Mouse (Mus musculus) neural tube, embryonic 11.5 days (tissue): ENCODE data around the gene Prl8a8. TPM values are rescaled to one million over a fixed set of nuclear protein-coding genes. Genes with fewer than 3 reads are reported as not detected.

Experiments
- ATAC-seq: fragments of 200-750 bp; cut with Nextera tagmentation; 2 replicates; pipeline ENCODE4 v1.8.0; 2017; ENCODE audit warnings: moderate number of reproducible peaks, mild to moderate bottlenecking, moderate TSS enrichment, moderate library complexity; ENCODE audit not compliant: insufficient read depth, low FRiP score, low TSS enrichment
- DNase-seq: peaks from one replicate; pipeline ENCODE4 v3.0.0-alpha.2; 2015; ENCODE audit warnings: low spot score
- H3K27ac ChIP-seq: fragments of 300-500 bp; sonication (generic); 2 replicates; pipeline ENCODE4 v1.5.1; 2014; ENCODE audit warnings: low read depth, mild to moderate bottlenecking, low read length
- H3K27me3 ChIP-seq: fragments of 300-500 bp; sonication (generic); 2 replicates; pipeline ENCODE4 v1.6.1; 2014; ENCODE audit warnings: mild to moderate bottlenecking, low read length, mixed read lengths; ENCODE audit not compliant: control insufficient read depth, insufficient read depth
- H3K36me3 ChIP-seq: fragments of 300-500 bp; sonication (generic); 2 replicates; pipeline ENCODE4 v1.6.1; 2014; ENCODE audit warnings: mild to moderate bottlenecking, low read length, moderate library complexity, mixed read lengths; ENCODE audit not compliant: control insufficient read depth, insufficient read depth
- H3K4me1 ChIP-seq: fragments of 300-500 bp; sonication (generic); 2 replicates; pipeline ENCODE4 v1.6.1; 2014; ENCODE audit warnings: low read length, mixed read lengths; ENCODE audit not compliant: control insufficient read depth, insufficient read depth
- H3K4me2 ChIP-seq: fragments of 300-500 bp; sonication (generic); 2 replicates; pipeline ENCODE4 v1.6.1; 2014; ENCODE audit warnings: low read depth, mild to moderate bottlenecking, moderate library complexity
- H3K4me3 ChIP-seq: fragments of 300-500 bp; sonication (generic); 2 replicates; pipeline ENCODE4 v1.5.1; 2014; ENCODE audit warnings: low read depth, low read length
- H3K9ac ChIP-seq: fragments of 300-500 bp; sonication (generic); 2 replicates; pipeline ENCODE4 v1.6.1; 2014; ENCODE audit warnings: mild to moderate bottlenecking, low read length
- H3K9me3 ChIP-seq: fragments of 300-500 bp; sonication (generic); 2 replicates; pipeline ENCODE4 v1.6.1; 2016; ENCODE audit warnings: low read length; ENCODE audit not compliant: control insufficient read depth
- WGBS: fragments of 180-500 bp; shearing (Covaris S2); extraction: QIAGEN DNeasy Blood & Tissue Kit; methylation state at CpG from one replicate; pipeline ENCODE4 v1.1.7; 2014; 5-methylcytosine and 5-hydroxymethylcytosine counted together
- polyA plus RNA-seq: library from polyadenylated mRNA; unstranded; fragments of >200 nt; fragmentation: Nextera tagmentation; extraction: Ambion mirVana; gene quantifications from 2 replicates; pipeline ENCODE4 v1.2.1, GENCODE M21; 2014

The Prl8a8 gene
- not detected in 2 replicates for polyA plus RNA-seq

DNA sequence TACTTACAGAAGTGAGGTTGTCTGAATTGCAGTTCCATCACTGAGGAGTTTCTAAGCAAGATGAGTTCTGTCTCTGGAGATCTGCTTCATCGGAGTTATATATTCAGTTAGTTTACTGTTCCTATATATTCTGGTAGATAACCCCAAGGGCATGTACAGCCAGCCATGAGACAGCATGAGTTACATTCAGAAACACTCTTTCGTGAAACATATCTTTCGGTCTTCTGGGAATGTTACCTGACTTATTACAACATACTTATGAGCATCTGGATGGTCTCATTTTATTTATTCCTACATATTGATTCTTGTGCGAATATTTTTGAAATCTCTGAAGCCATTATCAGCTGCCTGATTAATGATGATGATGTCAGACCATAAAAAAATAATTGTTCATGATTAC lies at the start of gene Prl8a8:
Gene Prl8a8 (minus strand): TSS at position 101 of the 400 bp plus-strand sequence.
- no peak within 1 kb of the TSS for H3K9ac ChIP-seq
- 90% methylated on average over 4 of the region's 4 CpGs for WGBS
- no peaks in the 10 kb centered on the region for H3K4me1 ChIP-seq
- no peak within 1 kb of the TSS for H3K4me3 ChIP-seq
- no peak within 1 kb of the TSS for H3K4me2 ChIP-seq
- no peaks in the 10 kb centered on the region for H3K9me3 ChIP-seq
- H3K27me3 ChIP-seq, result no peaks in the 10 kb centered on the region
- H3K27ac ChIP-seq, result no peak within 1 kb of the TSS
- no peak for ATAC-seq
- no peaks in the 10 kb centered on the region for H3K36me3 ChIP-seq
- no peak for DNase-seq

DNA sequence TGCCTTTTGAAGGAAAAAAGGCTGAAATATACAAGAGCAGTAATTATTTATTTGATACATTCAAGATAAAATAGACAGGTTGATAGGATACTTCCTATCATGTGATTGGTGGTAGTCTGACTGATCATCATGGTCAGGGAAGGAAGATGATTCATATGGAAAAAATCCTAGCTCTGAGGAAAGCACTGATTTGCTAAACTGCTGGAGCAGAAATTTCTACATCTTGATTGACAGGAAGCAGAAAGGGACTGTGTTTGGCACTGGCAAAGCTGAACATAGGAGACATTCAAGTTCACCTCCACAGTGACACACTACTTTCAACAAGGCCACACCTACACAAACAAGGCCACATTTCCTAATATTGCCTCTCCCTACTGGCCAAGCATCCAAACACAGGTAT lies 40.3 kb upstream of the Prl8a8 start:
- H3K4me2 ChIP-seq, result no peak overlapping the region
- DNase-seq, result no peak
- no peak for ATAC-seq

DNA sequence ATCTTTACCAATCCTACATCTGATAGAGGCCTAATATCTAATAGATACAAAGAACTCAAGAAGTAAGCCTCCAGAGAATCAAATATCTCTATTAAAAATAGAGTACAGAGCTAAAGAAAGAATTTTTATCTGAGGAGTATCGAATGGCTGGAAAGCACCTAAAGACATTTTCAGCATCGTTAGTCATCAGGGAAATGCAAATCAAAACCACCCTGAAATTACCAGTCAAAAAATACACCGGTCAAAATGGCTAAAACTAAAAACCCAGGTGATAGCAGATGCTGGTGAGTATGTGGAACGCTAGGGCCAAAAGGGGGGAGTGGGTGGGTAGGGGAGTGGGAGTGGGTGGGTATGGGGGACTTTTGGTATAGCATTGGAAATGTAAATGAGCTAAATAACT lies 10.1 kb upstream of the Prl8a8 start:
- Histone ChIP-seq H3K4me1 (no peaks in the 10 kb centered on the region), H3K9ac (no peak overlapping the region), H3K27me3 (no peaks in the 10 kb centered on the region), H3K9me3 (no peaks in the 10 kb centered on the region), H3K27ac (no peak overlapping the region), H3K36me3 (no peaks in the 10 kb centered on the region), H3K4me3 (no peak overlapping the region), H3K4me2 (no peak overlapping the region)
- ATAC-seq (no peak), DNase-seq (no peak)
- WGBS, result 88% methylated on average over 4 of the region's 4 CpGs

More for the DNA sequence above, 40.3 kb upstream of the Prl8a8 start:
- Histone ChIP-seq H3K27me3 (no peaks in the 10 kb centered on the region), H3K36me3 (no peaks in the 10 kb centered on the region), H3K4me3 (no peak overlapping the region), H3K9me3 (no peaks in the 10 kb centered on the region), H3K4me1 (no peaks in the 10 kb centered on the region), H3K9ac (no peak overlapping the region), H3K27ac (no peak overlapping the region)

DNA sequence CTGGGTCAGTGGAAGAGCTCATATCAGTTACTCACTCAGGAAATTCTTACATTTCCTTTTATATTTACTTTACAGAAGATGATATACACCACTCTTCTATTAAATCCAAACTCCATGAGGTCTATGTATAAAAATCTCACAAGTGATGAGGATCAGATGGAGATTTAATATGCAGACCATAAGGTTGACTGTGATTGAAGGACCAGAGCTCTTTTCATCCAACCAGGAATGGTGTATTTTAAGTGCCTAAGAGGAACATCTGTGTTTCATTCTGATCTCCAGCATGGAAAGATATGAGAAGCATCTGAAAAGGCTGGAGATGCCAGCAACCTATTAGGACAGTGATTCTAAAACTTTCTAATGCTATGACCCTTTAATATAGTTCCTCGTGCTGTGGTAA lies 5.4 kb downstream of the Prl8a8 start:
- no peaks in the 10 kb centered on the region for H3K36me3 ChIP-seq
- DNase-seq, result no peak
- no peaks in the 10 kb centered on the region for H3K9me3 ChIP-seq
- no peak overlapping the region for H3K4me2 ChIP-seq
- no peak for ATAC-seq
- no peak overlapping the region for H3K9ac ChIP-seq
- 80% methylated on average over 1 of the region's 1 CpGs for WGBS
- H3K27me3 ChIP-seq, result no peaks in the 10 kb centered on the region
- no peaks in the 10 kb centered on the region for H3K4me1 ChIP-seq
- H3K27ac ChIP-seq, result no peak overlapping the region
- no peak overlapping the region for H3K4me3 ChIP-seq

Other genes starting within 250 kb of the Prl8a8 start
- gene Prl6a1, start 200.6 kb downstream of the Prl8a8 start, polyA plus RNA-seq, result not detected in 2 replicates
- not detected in 2 replicates for gene Prl8a2, start 167.5 kb downstream of the Prl8a8 start, polyA plus RNA-seq
- not detected in 2 replicates for gene Prl2b1, start 122.4 kb downstream of the Prl8a8 start, polyA plus RNA-seq
- gene Prl8a6, start 74.5 kb downstream of the Prl8a8 start, polyA plus RNA-seq, result not detected in 2 replicates
- gene Prl8a9, start 51.4 kb upstream of the Prl8a8 start, polyA plus RNA-seq, result not detected in 2 replicates
- not detected in 2 replicates for gene Prl8a1, start 69.0 kb upstream of the Prl8a8 start, polyA plus RNA-seq
- gene Prl7b1, start 97.4 kb upstream of the Prl8a8 start, polyA plus RNA-seq, result not detected in 2 replicates
- gene Prl7a1, start 129.3 kb upstream of the Prl8a8 start, polyA plus RNA-seq, result not detected in 2 replicates
- gene Prl7a2, start 154.8 kb upstream of the Prl8a8 start, polyA plus RNA-seq, result not detected in 2 replicates
- not detected in 2 replicates for gene Prl7d1, start 203.5 kb upstream of the Prl8a8 start, polyA plus RNA-seq